Mouse (Mus musculus): Measurements from ENCODE around the gene T2. TPM values are rescaled to one million over a fixed set of nuclear protein-coding genes. Genes with fewer than 3 reads are reported as not detected.

The T2 gene
- polyA plus RNA-seq, 1 experiment from 2014 or later = 0.43 TPM

DNA sequence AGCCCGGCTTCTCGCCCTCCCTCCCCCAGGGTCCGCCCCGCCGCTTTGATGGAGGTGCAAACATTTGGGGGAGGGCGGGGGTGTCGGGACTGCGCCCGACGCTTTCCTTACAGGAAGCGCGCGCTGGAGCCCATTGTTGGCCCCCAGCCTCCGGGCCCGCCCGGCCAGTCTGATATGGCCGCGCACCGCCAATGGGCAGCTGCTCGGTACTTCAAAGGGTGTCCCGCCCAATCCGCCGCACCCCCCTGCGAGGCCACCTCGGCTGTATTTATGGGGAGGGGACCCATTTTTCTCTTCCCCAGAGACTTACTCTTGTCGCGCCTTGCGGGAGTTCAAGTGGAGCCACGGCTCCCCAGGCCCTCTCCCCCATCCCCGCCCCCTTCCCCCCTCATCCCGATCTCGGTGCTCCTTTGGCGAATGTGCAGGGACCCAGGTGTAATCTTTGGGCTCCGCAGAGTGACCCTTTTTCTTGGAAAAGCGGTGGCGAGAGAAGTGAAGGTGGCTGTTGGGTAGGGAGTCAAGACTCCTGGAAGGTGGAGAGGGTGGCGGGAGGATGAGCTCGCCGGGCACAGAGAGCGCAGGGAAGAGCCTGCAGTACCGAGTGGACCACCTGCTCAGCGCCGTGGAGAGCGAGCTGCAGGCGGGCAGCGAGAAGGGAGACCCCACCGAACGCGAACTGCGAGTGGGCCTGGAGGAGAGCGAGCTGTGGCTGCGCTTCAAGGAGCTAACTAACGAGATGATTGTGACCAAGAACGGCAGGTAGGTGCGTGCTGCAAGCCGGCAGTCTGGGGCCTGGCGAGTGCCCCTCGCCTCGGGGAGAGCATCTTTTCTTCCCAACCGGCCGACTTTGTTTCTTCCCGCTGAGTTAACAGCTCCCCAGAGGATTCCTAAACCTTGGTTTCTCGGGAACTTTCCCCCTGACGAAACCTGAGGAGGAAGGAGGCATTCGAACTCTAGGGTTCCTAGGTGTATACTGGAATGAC, 78.5 kb downstream of the T2 start, which contains the start of gene T:
T (plus strand) TSS at position 446 of the 983 bp plus-strand sequence.
- peak within 1 kb of the TSS; percentile 39 for H3K4me2 ChIP-seq

DNA sequence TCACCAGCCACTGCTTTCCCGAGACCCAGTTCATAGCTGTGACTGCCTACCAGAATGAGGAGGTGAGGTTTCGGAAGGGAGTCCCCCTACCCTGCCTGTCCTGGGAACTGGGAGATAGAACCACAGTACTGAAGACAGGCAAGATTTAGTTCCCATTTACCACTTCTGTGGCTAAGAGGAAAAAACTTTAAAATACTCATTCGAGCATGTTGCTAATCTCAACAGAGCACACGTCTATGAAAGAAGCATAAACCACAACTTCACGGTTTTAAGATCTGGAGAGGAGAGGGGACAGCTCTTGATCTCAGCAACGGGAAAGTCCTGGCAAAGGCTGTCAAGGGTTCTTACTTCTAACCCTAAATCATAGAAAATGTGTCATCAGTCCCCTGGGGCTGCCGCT, 80.4 kb downstream of the T2 start:
- H3K9ac ChIP-seq (ENCODE audit: low read depth, low read length) = no peak overlapping the region
- 45% methylated on average over 7 of the region's 7 CpGs for WGBS

More for the DNA sequence above, 78.5 kb downstream of the T2 start, which contains the start of gene T:
- DNase-seq (ENCODE audit: low spot score) = no peak
- Histone ChIP-seq H3K4me1 (replicated peaks; ENCODE audit: control insufficient read depth, insufficient read depth, low read length) (no peaks in the 10 kb centered on the region), H3K27ac (ENCODE audit: low read depth, low read length) (no peak within 1 kb of the TSS), H3K9me3 (ENCODE audit: control insufficient read depth, low read length) (no peaks in the 10 kb centered on the region), H3K36me3 (ENCODE audit: control insufficient read depth, insufficient read depth, low read length) (no peaks in the 10 kb centered on the region), H3K9ac (ENCODE audit: low read depth, low read length) (no peak within 1 kb of the TSS), H3K4me3 (ENCODE audit: low read depth, low read length) (peak within 1 kb of the TSS; percentile 30), H3K27me3 (replicated peaks; ENCODE audit: control insufficient read depth, insufficient read depth, low read length) (peaks cover 90% of the 10 kb centered on the region)
- WGBS = 1% methylated on average over 65 of the region's 65 CpGs
- ATAC-seq (replicated peaks; ENCODE audit: low FRiP score) = no peak

GRCm38 (mm10) chr17:8444062-8444461, 88.3 kb downstream of the T2 start:
- no peak overlapping the region for H3K4me2 ChIP-seq
- no peaks in the 10 kb centered on the region for H3K36me3 ChIP-seq (ENCODE audit: control insufficient read depth, insufficient read depth, low read length)
- DNase-seq (ENCODE audit: low spot score) (no peak), ATAC-seq (replicated peaks; ENCODE audit: low FRiP score) (no peak)
- H3K27me3 ChIP-seq (replicated peaks; ENCODE audit: control insufficient read depth, insufficient read depth, low read length) = no peaks in the 10 kb centered on the region; the same call in none of the 2 replicates
- no peaks in the 10 kb centered on the region for H3K4me1 ChIP-seq (replicated peaks; ENCODE audit: control insufficient read depth, insufficient read depth, low read length)
- H3K9ac ChIP-seq (ENCODE audit: low read depth, low read length) = no peak overlapping the region
- H3K4me3 ChIP-seq (ENCODE audit: low read depth, low read length) = no peak overlapping the region
- H3K9me3 ChIP-seq (ENCODE audit: control insufficient read depth, low read length) = no peaks in the 10 kb centered on the region
- 46% methylated on average over 3 of the region's 3 CpGs for WGBS
- H3K27ac ChIP-seq (ENCODE audit: low read depth, low read length) = no peak overlapping the region

More for the DNA sequence above, 80.4 kb downstream of the T2 start:
- Histone ChIP-seq H3K27me3 (replicated peaks; ENCODE audit: control insufficient read depth, insufficient read depth, low read length) (peaks cover 71% of the 10 kb centered on the region), H3K4me3 (ENCODE audit: low read depth, low read length) (no peak overlapping the region), H3K9me3 (ENCODE audit: control insufficient read depth, low read length) (no peaks in the 10 kb centered on the region), H3K4me2 (no peak overlapping the region), H3K27ac (ENCODE audit: low read depth, low read length) (no peak overlapping the region), H3K4me1 (replicated peaks; ENCODE audit: control insufficient read depth, insufficient read depth, low read length) (no peaks in the 10 kb centered on the region), H3K36me3 (ENCODE audit: control insufficient read depth, insufficient read depth, low read length) (no peaks in the 10 kb centered on the region)
- DNase-seq (ENCODE audit: low spot score) = no peak
- ATAC-seq (replicated peaks; ENCODE audit: low FRiP score) = no peak

GRCm38 (mm10) chr17:8447676-8448192, 91.9 kb downstream of the T2 start:
- Histone ChIP-seq H3K36me3 (ENCODE audit: control insufficient read depth, insufficient read depth, low read length) (no peaks in the 10 kb centered on the region), H3K4me3 (ENCODE audit: low read depth, low read length) (no peak overlapping the region), H3K27me3 (replicated peaks; ENCODE audit: control insufficient read depth, insufficient read depth, low read length) (no peaks in the 10 kb centered on the region), H3K4me2 (no peak overlapping the region), H3K9me3 (ENCODE audit: control insufficient read depth, low read length) (no peaks in the 10 kb centered on the region), H3K4me1 (replicated peaks; ENCODE audit: control insufficient read depth, insufficient read depth, low read length) (no peaks in the 10 kb centered on the region), H3K27ac (ENCODE audit: low read depth, low read length) (no peak overlapping the region), H3K9ac (ENCODE audit: low read depth, low read length) (no peak overlapping the region)
- DNase-seq (ENCODE audit: low spot score) = no peak
- no peak for ATAC-seq (replicated peaks; ENCODE audit: low FRiP score)
- WGBS = 43% methylated on average over 9 of the region's 9 CpGs

GRCm38 (mm10) chr17:8448324-8448723, 92.5 kb downstream of the T2 start:
- Histone ChIP-seq H3K4me2 (no peak overlapping the region), H3K27me3 (replicated peaks; ENCODE audit: control insufficient read depth, insufficient read depth, low read length) (no peaks in the 10 kb centered on the region), H3K4me1 (replicated peaks; ENCODE audit: control insufficient read depth, insufficient read depth, low read length) (no peaks in the 10 kb centered on the region), H3K4me3 (ENCODE audit: low read depth, low read length) (no peak overlapping the region), H3K9ac (ENCODE audit: low read depth, low read length) (no peak overlapping the region), H3K36me3 (ENCODE audit: control insufficient read depth, insufficient read depth, low read length) (no peaks in the 10 kb centered on the region), H3K27ac (ENCODE audit: low read depth, low read length) (no peak overlapping the region), H3K9me3 (ENCODE audit: control insufficient read depth, low read length) (no peaks in the 10 kb centered on the region)
- ATAC-seq (replicated peaks; ENCODE audit: low FRiP score) = no peak
- DNase-seq (ENCODE audit: low spot score) = no peak
- WGBS = 62% methylated on average over 3 of the region's 3 CpGs

- WGBS = 43% methylated on average over 6 of the region's 6 CpGs
- Histone ChIP-seq H3K4me2 (no peak overlapping the region), H3K4me3 (ENCODE audit: low read depth, low read length) (no peak overlapping the region), H3K27ac (ENCODE audit: low read depth, low read length) (no peak overlapping the region), H3K36me3 (ENCODE audit: control insufficient read depth, insufficient read depth, low read length) (no peaks in the 10 kb centered on the region), H3K4me1 (replicated peaks; ENCODE audit: control insufficient read depth, insufficient read depth, low read length) (no peaks in the 10 kb centered on the region), H3K9me3 (ENCODE audit: control insufficient read depth, low read length) (no peaks in the 10 kb centered on the region), H3K27me3 (replicated peaks; ENCODE audit: control insufficient read depth, insufficient read depth, low read length) (no peaks in the 10 kb centered on the region; the same call in 1 of the 2 replicates), H3K9ac (ENCODE audit: low read depth, low read length) (no peak overlapping the region)
- no peak for ATAC-seq (replicated peaks; ENCODE audit: low FRiP score)
- no peak for DNase-seq (ENCODE audit: low spot score)
These were observed 99.4 kb downstream of the T2 start for GRCm38 (mm10) chr17:8455196-8455595.

GRCm38 (mm10) chr17:8455601-8456000, 99.8 kb downstream of the T2 start:
- Histone ChIP-seq H3K27ac (ENCODE audit: low read depth, low read length) (no peak overlapping the region), H3K4me1 (replicated peaks; ENCODE audit: control insufficient read depth, insufficient read depth, low read length) (no peaks in the 10 kb centered on the region), H3K27me3 (replicated peaks; ENCODE audit: control insufficient read depth, insufficient read depth, low read length) (no peaks in the 10 kb centered on the region; the same call in 1 of the 2 replicates), H3K9me3 (ENCODE audit: control insufficient read depth, low read length) (no peaks in the 10 kb centered on the region), H3K36me3 (ENCODE audit: control insufficient read depth, insufficient read depth, low read length) (no peaks in the 10 kb centered on the region), H3K9ac (ENCODE audit: low read depth, low read length) (no peak overlapping the region), H3K4me3 (ENCODE audit: low read depth, low read length) (no peak overlapping the region), H3K4me2 (no peak overlapping the region)
- no peak for DNase-seq (ENCODE audit: low spot score)
- no peak for ATAC-seq (replicated peaks; ENCODE audit: low FRiP score)
- WGBS = 61% methylated on average over 7 of the region's 7 CpGs

DNA sequence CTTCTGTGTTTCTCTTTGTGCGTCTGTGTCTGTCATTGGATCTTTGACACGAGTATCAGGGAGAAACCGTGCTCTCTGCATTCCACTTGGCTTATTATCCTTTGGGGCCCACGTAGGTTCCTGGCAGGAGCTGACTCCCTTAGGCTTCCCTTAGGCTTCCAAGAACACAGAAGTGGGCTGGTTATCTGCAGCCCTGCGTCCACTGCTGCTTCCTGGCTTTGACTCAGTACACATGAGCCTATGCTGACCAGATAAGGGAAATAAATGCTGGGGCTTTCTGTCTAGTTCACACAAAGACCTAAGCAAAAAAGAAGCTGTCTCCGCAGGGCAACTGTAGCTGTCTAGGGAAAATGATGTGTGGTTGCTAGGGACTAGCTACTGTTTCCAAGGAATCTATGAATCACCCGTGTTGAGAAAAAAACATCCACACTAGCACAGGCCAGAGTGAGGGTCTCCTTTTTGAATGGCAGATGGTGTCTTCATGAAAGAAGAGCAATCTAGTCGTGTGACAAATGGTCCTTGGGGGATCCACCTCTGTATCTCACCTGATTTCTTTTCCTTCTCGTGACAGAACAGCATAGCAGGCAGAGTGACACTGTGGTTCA, 101.2 kb downstream of the T2 start:
- ATAC-seq (replicated peaks; ENCODE audit: low FRiP score) = no peak
- no peaks in the 10 kb centered on the region; the same call in 1 of the 2 replicates for H3K27me3 ChIP-seq (replicated peaks; ENCODE audit: control insufficient read depth, insufficient read depth, low read length)
- no peak overlapping the region for H3K9ac ChIP-seq (ENCODE audit: low read depth, low read length)
- H3K4me3 ChIP-seq (ENCODE audit: low read depth, low read length) = no peak overlapping the region
- H3K36me3 ChIP-seq (ENCODE audit: control insufficient read depth, insufficient read depth, low read length) = no peaks in the 10 kb centered on the region
- WGBS = 27% methylated on average over 9 of the region's 9 CpGs
- no peaks in the 10 kb centered on the region for H3K4me1 ChIP-seq (replicated peaks; ENCODE audit: control insufficient read depth, insufficient read depth, low read length)
- no peak overlapping the region for H3K4me2 ChIP-seq
- DNase-seq (ENCODE audit: low spot score) = no peak
- H3K9me3 ChIP-seq (ENCODE audit: control insufficient read depth, low read length) = no peaks in the 10 kb centered on the region
- H3K27ac ChIP-seq (ENCODE audit: low read depth, low read length) = no peak overlapping the region
